Mouse (Mus musculus): ENCODE data around the gene Fbxl8.

DNA sequence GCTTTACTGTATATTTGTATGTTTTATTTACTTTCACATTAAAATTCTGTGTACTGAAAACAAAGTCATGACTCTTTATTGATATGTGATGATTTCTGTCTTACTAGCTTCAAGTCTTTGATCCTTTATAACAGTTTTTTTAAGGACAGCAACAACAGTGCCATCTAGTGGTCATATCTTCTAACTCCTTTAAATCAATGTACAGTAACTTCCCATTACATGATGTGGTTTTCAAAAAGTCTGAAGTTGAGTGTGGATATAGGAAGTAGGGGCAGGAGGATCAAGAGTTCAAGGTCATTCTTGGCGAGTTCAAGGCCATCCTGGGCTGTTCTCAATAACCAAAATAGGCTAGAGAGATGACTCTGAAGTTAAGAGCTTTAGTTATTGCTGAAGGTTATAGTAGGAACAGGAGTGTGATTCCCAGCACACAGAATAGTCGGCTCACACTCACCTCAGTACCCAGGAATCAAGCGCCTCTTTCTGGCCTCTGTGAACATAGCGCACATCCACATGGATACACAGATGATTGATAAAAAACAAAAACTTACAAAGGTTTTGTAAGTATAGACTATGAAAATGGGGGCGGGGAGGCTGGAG lies 46.4 kb upstream of the Fbxl8 start:
- TF ChIP-seq GATA1 (IDR thresholded peaks at IDR 0.05; ENCODE audit: borderline replicate concordance, low read length) = no peak
- no peak for TF ChIP-seq FLI1 (IDR thresholded peaks at IDR 0.05; ENCODE audit: low read length)

Measured in megakaryocyte, embryonic 14.5 days (primary cell).